Mouse (Mus musculus) NIH3T3 (cell line): ENCODE results near the gene Vps13a.
"Not testable (repeated sequence)": the region's sequence is repeated elsewhere in the genome, so short reads cannot be mapped to it uniquely, and the experiment has no call there.

Source experiments
- DNase-seq: peaks from one replicate; pipeline ENCODE4 v3.0.0-alpha.2; 2012; ENCODE audit warnings: low read depth

Gene Vps13a

DNA sequence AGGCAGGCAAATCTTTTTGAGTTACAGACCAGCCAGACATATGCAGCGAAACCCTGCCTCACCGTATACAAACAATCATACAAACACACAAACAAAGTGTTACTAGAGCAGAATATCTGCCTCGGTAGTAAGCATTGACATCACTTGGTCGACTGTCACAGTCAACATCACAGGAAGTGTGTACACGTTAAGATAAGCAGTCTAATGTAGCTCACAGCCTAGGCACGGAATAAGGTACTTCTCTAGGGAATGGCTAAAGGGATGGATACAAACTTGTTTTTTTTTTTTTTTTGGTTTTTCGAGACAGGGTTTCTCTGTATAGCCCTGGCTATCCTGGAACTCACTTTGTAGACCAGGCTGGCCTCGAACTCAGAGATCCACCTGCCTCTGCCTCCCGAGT, 23.3 kb downstream of the Vps13a start:
- DNase-seq = not testable (repeated sequence)

DNA sequence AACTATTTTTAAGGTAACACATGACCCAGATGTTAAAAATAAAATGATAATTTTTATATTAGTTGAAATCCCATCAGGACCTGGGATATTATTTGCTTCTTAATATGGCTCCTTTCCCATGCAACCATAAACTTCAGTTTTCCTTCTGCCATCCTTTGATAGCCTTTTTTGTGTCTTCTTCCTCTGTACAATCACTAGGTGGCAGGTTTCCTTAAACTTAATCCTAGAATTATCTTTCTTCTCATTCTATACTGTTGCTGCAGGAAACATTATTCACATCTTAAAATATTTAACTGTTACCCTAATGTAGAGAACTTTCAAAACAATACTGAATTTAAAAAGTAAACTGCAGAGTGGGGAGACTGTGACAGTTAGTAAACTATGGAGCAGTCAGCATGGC, 24.9 kb downstream of the Vps13a start:
- no peak for DNase-seq

- no peak for DNase-seq
Measured at GRCm38 (mm10) chr19:16755226-16755625, 25.5 kb downstream of the Vps13a start.

- DNase-seq = no peak
Measured at GRCm38 (mm10) chr19:16753151-16753550, 27.6 kb downstream of the Vps13a start.

DNA sequence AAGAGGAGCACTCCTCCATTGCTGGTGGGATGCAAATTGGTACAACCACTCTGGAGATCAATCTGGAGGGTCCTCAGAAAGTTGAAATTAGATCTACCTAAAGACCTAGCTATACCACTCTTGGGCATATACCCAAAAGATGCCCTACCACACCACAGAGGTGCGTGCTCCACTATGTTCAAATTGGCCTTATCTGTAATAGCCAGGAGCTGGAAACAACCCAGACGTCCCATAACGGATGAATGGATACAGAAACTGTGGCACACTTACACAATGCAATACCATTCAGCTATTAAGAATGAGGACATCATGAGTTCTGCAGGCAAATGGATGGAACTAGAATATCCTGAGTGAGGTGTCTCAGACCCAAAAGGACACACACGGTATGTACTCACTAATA, 43.9 kb downstream of the Vps13a start:
- DNase-seq = no peak

DNA sequence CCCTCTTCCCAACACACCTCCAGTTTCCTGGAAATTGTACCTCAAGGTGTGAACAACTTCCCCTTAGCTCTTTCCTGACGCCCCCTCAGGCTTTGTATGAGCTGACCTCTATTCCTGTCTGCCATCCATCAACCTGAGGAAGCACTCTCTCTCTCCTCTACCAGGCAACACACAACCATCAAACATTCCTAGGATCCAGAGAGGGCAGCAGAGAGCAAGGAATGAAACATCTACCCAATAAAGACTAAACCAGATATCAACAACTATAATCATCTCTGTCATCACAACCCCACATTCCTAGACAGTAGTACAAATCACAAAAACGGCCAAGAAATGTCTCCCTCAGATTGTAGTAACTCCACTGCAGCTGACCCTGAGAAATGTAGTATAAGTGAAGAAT, 52.0 kb downstream of the Vps13a start:
- peak; percentile 50 for DNase-seq

DNA sequence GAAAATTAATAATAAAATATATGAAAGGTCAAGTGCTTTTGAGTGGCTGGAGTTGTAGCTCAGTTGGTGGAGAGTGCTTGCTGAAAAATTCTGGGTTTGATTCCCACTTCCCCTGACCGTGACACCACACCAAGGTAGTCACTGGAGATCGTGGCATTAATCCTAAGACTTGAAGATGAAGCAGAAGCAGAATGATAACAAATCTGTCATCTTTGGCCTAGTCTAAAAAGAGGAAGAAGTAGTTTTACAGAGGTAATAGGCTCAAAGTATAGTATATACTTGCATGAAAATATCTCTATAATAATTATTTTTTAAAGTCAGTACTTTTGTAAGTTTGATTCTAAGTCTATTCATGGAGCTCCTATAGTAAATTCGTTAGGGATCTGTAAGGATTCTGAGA, 65.5 kb downstream of the Vps13a start:
- DNase-seq = no peak

- no peak for DNase-seq
Measured at GRCm38 (mm10) chr19:16701790-16702189, 78.9 kb downstream of the Vps13a start.

DNA sequence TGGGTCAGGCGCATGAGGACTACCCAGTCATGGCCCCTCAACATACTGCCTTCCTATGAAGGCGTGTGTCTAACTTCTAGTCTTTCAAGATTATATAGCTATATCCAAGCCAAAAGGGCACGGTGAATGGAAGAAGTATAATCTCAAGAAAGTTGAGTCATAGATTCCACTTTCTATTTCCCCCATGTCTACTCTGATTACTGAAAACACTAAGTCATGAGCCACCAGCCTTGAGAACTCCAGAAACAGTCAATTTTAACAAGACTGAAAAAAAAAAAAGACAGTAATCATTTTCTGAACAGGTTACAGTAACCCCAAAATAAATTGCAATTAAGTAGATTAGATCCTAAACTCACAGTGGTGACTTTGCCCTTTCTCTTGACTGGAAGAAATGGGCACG, 95.8 kb downstream of the Vps13a start:
- DNase-seq = peak; percentile 11

DNA sequence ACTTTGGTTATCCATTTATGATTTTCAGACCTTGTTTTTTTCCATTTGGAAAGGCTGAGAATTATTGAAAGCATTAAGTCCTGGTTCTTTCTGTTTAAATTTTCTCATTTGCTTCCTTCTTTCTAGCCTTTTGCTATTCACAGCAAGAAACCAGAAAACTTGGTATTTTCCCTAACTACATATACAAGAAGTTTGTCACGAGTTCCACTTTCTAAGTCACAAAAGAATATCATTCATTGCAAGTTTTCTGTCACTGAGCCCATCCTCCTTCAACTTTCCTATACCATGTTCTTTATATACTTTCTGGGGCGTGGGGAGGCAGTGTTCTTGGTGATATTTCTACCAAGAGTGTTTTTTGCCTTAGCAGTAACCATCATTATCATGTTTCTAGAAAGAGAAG, 96.5 kb downstream of the Vps13a start:
- no peak for DNase-seq

- DNase-seq = no peak
Measured at GRCm38 (mm10) chr19:16625610-16626395, 154.9 kb downstream of the Vps13a start.

DNA sequence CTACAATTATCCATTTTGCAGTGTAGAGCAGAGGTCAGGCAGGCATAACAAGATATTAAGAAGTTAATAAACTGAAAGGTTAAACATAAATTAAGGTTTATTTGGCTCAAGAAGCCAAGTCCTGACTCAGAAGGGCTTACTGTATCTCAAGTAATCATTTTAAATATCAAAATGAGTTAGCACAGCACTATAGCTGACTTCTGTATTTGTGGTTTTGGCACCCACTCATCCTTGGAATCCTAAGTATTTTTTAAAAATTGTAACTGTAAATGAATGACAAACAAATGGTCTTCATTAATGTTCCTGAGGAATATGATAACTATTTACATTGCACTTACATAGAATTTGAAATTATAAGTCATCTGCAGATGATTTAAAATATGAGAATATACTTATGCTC, 155.7 kb downstream of the Vps13a start:
- no peak for DNase-seq

DNA sequence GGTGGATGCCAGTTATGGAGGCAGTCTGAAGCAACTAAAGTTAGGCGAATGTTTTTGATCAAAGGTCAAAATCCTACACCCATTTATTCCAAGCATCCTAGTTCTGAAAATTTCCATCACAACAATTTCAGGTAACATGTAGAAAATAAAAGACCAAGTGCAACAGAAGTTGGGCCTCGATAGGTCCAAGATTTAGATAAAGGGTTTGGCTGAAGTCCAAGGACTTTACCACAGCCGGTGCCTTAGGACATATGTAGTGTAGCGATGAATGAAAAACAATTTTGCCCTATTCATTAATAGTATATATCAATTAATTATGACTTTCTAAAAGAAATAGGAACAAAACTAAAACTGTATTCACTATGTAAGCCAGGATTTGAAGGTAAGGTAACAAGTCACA, 157.6 kb downstream of the Vps13a start:
- no peak for DNase-seq

- DNase-seq = no peak
Measured at GRCm38 (mm10) chr19:16607634-16608033, 173.1 kb downstream of the Vps13a start.

DNA sequence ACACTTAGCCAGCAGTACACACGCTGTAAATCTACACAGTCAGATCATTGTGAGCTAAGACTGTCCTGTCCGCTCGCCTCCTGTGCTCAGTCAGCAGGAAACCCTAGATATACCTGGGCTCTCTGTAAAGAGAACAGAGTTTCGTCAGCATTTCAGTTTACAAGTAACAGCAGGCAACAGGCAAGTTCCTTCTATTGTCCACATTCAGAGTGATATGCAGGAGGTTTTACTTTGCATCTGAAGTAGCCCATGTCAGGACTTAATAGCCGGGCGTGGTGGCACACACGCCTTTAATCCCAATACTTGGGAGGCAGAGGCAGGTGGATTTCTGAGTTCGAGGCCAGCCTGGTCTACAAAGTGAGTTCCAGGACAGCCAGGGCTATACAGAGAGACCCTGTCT, 178.7 kb downstream of the Vps13a start:
- no peak for DNase-seq

DNA sequence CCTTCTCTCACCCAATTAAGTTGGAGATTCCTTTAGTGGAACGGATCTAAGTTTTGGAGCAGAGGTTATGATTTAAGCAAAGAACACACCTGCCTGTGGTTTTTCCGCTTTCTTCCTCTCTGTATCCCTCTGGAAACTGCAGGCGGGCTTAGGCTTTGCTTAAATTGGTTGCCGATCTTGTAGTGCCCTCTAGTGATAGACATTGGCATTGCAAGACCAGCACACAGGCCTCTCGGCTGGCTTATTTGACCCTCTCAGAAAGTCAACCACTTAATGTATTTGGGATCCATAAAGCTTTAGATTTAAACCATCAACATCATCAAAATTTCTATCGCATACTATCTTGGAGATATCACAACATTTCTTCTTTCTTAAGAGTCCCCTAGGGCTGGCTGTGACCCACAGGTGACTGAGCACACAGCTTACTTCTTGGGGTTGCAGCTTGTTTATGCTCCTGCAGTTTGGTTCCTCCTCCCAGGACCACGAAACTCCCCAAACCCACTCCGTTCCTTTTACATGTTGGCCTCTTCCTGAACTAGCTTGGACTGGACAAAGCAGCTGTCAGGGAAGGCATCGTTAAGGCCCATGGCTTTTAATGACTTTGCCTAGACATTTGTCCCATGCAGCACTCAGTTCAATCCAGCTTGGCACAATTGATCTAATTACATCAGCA, 181.3 kb downstream of the Vps13a start:
- DNase-seq = peak; percentile 95

- peak; percentile 59 for DNase-seq
Measured at GRCm38 (mm10) chr19:16598653-16599297, 182.0 kb downstream of the Vps13a start.

- peak; percentile 49 for DNase-seq
Measured at GRCm38 (mm10) chr19:16597216-16597615, 183.5 kb downstream of the Vps13a start.

- no peak for DNase-seq
Measured at GRCm38 (mm10) chr19:16593975-16594317, 186.8 kb downstream of the Vps13a start.

GRCm38 (mm10) chr19:16593256-16593974, 187.3 kb downstream of the Vps13a start:
- peak; percentile 95 for DNase-seq

DNA sequence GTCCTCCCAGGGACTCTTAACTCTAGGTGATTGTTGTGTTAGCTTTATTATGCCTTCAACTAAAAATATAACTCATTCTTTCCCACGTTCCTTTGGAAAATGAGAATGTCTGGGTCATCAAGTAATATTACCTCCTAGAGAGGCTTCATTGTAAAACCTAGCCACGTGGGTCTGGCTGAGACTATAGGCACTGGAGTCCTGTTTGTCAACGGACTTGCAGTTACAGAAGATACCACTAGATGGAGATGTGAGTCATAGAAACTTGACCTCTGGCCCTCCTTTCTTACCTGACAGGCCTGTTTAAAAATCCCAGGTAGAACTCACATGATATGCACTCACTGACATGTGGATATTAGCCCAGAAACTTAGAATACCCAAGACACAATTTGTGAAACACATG, 195.4 kb downstream of the Vps13a start:
- peak; percentile 48 for DNase-seq

GRCm38 (mm10) chr19:16584546-16584945, 196.2 kb downstream of the Vps13a start:
- DNase-seq = peak; percentile 79

GRCm38 (mm10) chr19:16580501-16580900, 200.2 kb downstream of the Vps13a start:
- no peak for DNase-seq
